Mouse (Mus musculus) midbrain, embryonic 11.5 days (tissue): ENCODE measurements at regions not wholly inside any gene's neighbourhood (a gene's known extent, or its start where the extent isn't known, plus 50 kb on each side); places are given as distances from the start of the nearest gene placed in this dataset.

Source experiments
- ATAC-seq: fragments of 200-750 bp; cut with Nextera tagmentation; 2 replicates; pipeline ENCODE4 v1.8.0; 2017; ENCODE audit warnings: moderate TSS enrichment, moderate library complexity; ENCODE audit not compliant: low FRiP score
- DNase-seq: peaks from one replicate; pipeline ENCODE4 v3.0.0; 2015; ENCODE audit warnings: low spot score; ENCODE audit errors: missing footprints
- H3K27ac ChIP-seq: fragments of 300-500 bp; sonication (generic); 2 replicates; pipeline ENCODE4 v1.5.1; 2014; ENCODE audit warnings: low read depth, low read length
- H3K27me3 ChIP-seq: fragments of 300-500 bp; sonication (generic); 2 replicates; pipeline ENCODE4 v1.6.1; 2014; ENCODE audit warnings: mild to moderate bottlenecking, low read length, moderate library complexity, mixed read lengths; ENCODE audit not compliant: control insufficient read depth, insufficient read depth
- H3K36me3 ChIP-seq: fragments of 300-500 bp; sonication (generic); 2 replicates; pipeline ENCODE4 v1.6.1; 2014; ENCODE audit warnings: mild to moderate bottlenecking, low read length, moderate library complexity, mixed read lengths; ENCODE audit not compliant: control insufficient read depth, insufficient read depth
- H3K4me1 ChIP-seq: fragments of 300-500 bp; sonication (generic); 2 replicates; pipeline ENCODE4 v1.6.1; 2014; ENCODE audit warnings: low read length; ENCODE audit not compliant: control insufficient read depth, insufficient read depth
- H3K4me2 ChIP-seq: fragments of 300-500 bp; sonication (generic); 2 replicates; pipeline ENCODE4 v1.6.1; 2014; ENCODE audit warnings: mild to moderate bottlenecking, moderate library complexity
- H3K4me3 ChIP-seq: fragments of 300-500 bp; sonication (generic); 2 replicates; pipeline ENCODE4 v1.5.1; 2014; ENCODE audit warnings: low read depth, low read length
- H3K9ac ChIP-seq: fragments of 300-500 bp; sonication (generic); 2 replicates; pipeline ENCODE4 v1.6.1; 2014; ENCODE audit warnings: low read length
- H3K9me3 ChIP-seq: fragments of 300-500 bp; sonication (generic); 2 replicates; pipeline ENCODE4 v1.6.1; 2016; ENCODE audit warnings: low read length; ENCODE audit not compliant: control insufficient read depth
- WGBS: fragments of 180-500 bp; shearing (Covaris S2); extraction: QIAGEN DNeasy Blood & Tissue Kit; methylation state at CpG from one replicate; pipeline ENCODE4 v1.1.7; 2014; 5-methylcytosine and 5-hydroxymethylcytosine counted together

GRCm38 (mm10) chr17:93460409-93460808 is 261.6 kb downstream of the Adcyap1 start:
- no peak for ATAC-seq
- H3K4me3 ChIP-seq, result no peak overlapping the region
- WGBS, result 93% methylated on average over 2 of the region's 2 CpGs
- H3K9me3 ChIP-seq, result no peaks in the 10 kb centered on the region
- no peak overlapping the region for H3K4me2 ChIP-seq
- no peak overlapping the region for H3K9ac ChIP-seq
- no peak for DNase-seq
- H3K4me1 ChIP-seq, result no peaks in the 10 kb centered on the region
- H3K27ac ChIP-seq, result no peak overlapping the region
- H3K36me3 ChIP-seq, result no peaks in the 10 kb centered on the region
- H3K27me3 ChIP-seq, result no peaks in the 10 kb centered on the region

- no peak overlapping the region for H3K27ac ChIP-seq
- no peaks in the 10 kb centered on the region for H3K27me3 ChIP-seq
- ATAC-seq (no peak), DNase-seq (no peak)
- no peaks in the 10 kb centered on the region for H3K4me1 ChIP-seq
- H3K36me3 ChIP-seq, result no peaks in the 10 kb centered on the region
- H3K4me3 ChIP-seq, result no peak overlapping the region
- H3K9ac ChIP-seq, result no peak overlapping the region
- H3K4me2 ChIP-seq, result no peak overlapping the region
- H3K9me3 ChIP-seq, result no peaks in the 10 kb centered on the region
- 91% methylated on average over 3 of the region's 3 CpGs for WGBS
Measured at GRCm38 (mm10) chr17:93463621-93464211, 264.9 kb downstream of the Adcyap1 start.

- no peak overlapping the region for H3K27ac ChIP-seq
- H3K4me2 ChIP-seq, result no peak overlapping the region
- ATAC-seq, result no peak
- no peak overlapping the region for H3K4me3 ChIP-seq
- H3K9me3 ChIP-seq, result no peaks in the 10 kb centered on the region
- H3K27me3 ChIP-seq, result no peaks in the 10 kb centered on the region
- no peaks in the 10 kb centered on the region for H3K36me3 ChIP-seq
- H3K9ac ChIP-seq, result no peak overlapping the region
- DNase-seq, result no peak
- H3K4me1 ChIP-seq, result no peaks in the 10 kb centered on the region
Measured at GRCm38 (mm10) chr17:93482378-93482777, 283.6 kb downstream of the Adcyap1 start.

GRCm38 (mm10) chr17:93484540-93484939 is 285.7 kb downstream of the Adcyap1 start:
- 71% methylated on average over 1 of the region's 1 CpGs for WGBS
- ATAC-seq, result no peak
- H3K4me3 ChIP-seq, result no peak overlapping the region

GRCm38 (mm10) chr17:93486442-93486841 is 287.6 kb downstream of the Adcyap1 start:
- no peak overlapping the region for H3K9ac ChIP-seq
- no peak overlapping the region for H3K4me2 ChIP-seq
- H3K4me1 ChIP-seq, result no peaks in the 10 kb centered on the region
- H3K36me3 ChIP-seq, result no peaks in the 10 kb centered on the region
- H3K27me3 ChIP-seq, result no peaks in the 10 kb centered on the region
- ATAC-seq (no peak), DNase-seq (no peak)
- no peak overlapping the region for H3K27ac ChIP-seq
- H3K4me3 ChIP-seq, result no peak overlapping the region
- no peaks in the 10 kb centered on the region for H3K9me3 ChIP-seq

More at GRCm38 (mm10) chr17:93484540-93484939, 285.7 kb downstream of the Adcyap1 start:
- Histone ChIP-seq H3K36me3 (no peaks in the 10 kb centered on the region), H3K9me3 (no peaks in the 10 kb centered on the region), H3K9ac (no peak overlapping the region), H3K27ac (no peak overlapping the region), H3K27me3 (no peaks in the 10 kb centered on the region), H3K4me2 (no peak overlapping the region), H3K4me1 (no peaks in the 10 kb centered on the region)
- no peak for DNase-seq

GRCm38 (mm10) chr17:93489988-93490732 is 291.3 kb downstream of the Adcyap1 start:
- DNase-seq (no peak), ATAC-seq (no peak)
- Histone ChIP-seq H3K27ac (no peak overlapping the region), H3K4me2 (no peak overlapping the region), H3K27me3 (no peaks in the 10 kb centered on the region), H3K9ac (no peak overlapping the region), H3K36me3 (no peaks in the 10 kb centered on the region), H3K4me3 (no peak overlapping the region), H3K4me1 (no peaks in the 10 kb centered on the region), H3K9me3 (no peaks in the 10 kb centered on the region)
- WGBS, result 73% methylated on average over 4 of the region's 4 CpGs

- Histone ChIP-seq H3K27me3 (no peaks in the 10 kb centered on the region), H3K4me2 (no peak overlapping the region), H3K9ac (no peak overlapping the region), H3K27ac (no peak overlapping the region), H3K9me3 (no peaks in the 10 kb centered on the region), H3K4me3 (no peak overlapping the region), H3K36me3 (no peaks in the 10 kb centered on the region), H3K4me1 (no peaks in the 10 kb centered on the region)
- DNase-seq (no peak), ATAC-seq (no peak)
- WGBS, result 88% methylated on average over 4 of the region's 4 CpGs
Measured at GRCm38 (mm10) chr17:93508882-93509594, 310.2 kb downstream of the Adcyap1 start.

- Histone ChIP-seq H3K9me3 (no peaks in the 10 kb centered on the region), H3K27ac (no peak overlapping the region), H3K4me2 (no peak overlapping the region), H3K27me3 (no peaks in the 10 kb centered on the region), H3K4me3 (no peak overlapping the region), H3K36me3 (no peaks in the 10 kb centered on the region), H3K9ac (no peak overlapping the region), H3K4me1 (no peaks in the 10 kb centered on the region)
- DNase-seq, result no peak
- no peak for ATAC-seq
Measured at GRCm38 (mm10) chr17:93523406-93523805, 324.6 kb downstream of the Adcyap1 start.

GRCm38 (mm10) chr17:93525871-93526644 is 327.2 kb downstream of the Adcyap1 start:
- no peaks in the 10 kb centered on the region for H3K4me1 ChIP-seq
- H3K9ac ChIP-seq, result no peak overlapping the region
- ATAC-seq (no peak), DNase-seq (no peak)
- H3K4me2 ChIP-seq, result no peak overlapping the region
- no peaks in the 10 kb centered on the region for H3K36me3 ChIP-seq
- no peak overlapping the region for H3K27ac ChIP-seq
- no peak overlapping the region for H3K4me3 ChIP-seq
- H3K9me3 ChIP-seq, result no peaks in the 10 kb centered on the region
- H3K27me3 ChIP-seq, result no peaks in the 10 kb centered on the region
- WGBS, result 73% methylated on average over 2 of the region's 2 CpGs
